Mouse (Mus musculus): ENCODE data around the gene Ccl17. TPM values are rescaled to one million over a fixed set of nuclear protein-coding genes. Genes with fewer than 3 reads are reported as not detected.

The Ccl17 gene
- total RNA-seq, 1 experiment: 5.1 TPM

DNA sequence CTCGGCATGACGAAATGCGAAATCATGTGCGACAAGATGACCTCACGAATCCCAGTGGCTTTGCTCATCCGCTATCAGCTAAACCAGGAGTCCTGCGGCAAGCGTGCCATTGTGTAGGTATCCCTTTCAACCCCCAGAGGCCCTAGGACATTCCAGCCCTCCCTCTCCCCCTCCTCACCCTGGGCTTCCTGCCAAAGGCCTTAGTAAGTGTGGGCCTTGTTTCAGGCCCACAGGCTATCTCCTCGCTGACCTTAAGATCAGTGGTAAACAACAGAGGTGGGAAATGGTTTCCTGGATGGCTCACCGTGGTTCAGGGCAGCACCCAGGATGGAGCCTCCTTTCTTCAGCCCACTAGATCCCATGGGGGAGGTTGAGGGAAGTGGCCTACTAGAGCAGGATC is 32.2 kb upstream of the Ccl17 start:
- DNase-seq (ENCODE audit: low read depth, low spot score): no peak

DNA sequence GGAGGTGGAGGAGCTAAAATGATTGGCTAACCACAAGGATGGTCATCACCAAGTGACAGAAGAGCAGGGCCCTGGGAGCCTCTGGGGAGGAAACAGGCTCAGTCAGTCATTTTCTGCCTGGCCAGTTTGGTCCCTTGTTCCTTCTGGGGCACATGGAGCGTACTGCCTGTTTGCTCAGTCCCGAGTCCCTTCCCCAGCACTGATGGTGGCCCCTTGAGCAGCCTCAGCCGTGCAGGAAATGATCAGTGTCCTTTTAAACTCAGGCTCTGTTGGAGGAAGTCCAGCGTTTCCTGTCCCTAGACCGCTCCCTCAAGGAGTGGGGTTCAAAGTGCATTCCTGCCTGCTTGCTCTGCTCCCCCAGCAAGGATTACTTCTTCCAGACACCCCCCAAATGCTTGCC is 31.8 kb upstream of the Ccl17 start:
- Histone ChIP-seq H3K27ac (ENCODE audit: insufficient read depth, low read depth, low read length, poor library complexity, severe bottlenecking) (no peak overlapping the region), H3K9me3 (ENCODE audit: control insufficient read depth, insufficient read depth, low read depth, low read length) (no peaks in the 10 kb centered on the region), H3K36me3 (ENCODE audit: control insufficient read depth, insufficient read depth, low read length, poor library complexity, severe bottlenecking) (no peaks in the 10 kb centered on the region), H3K4me1 (ENCODE audit: control insufficient read depth in 2 of 2, insufficient read depth in 2 of 2, low read length in 2 of 2, poor library complexity in 1 of 2) (peaks cover 0 to 10% of the 10 kb centered on the region in 2 experiments; a peak in 1 of 4 replicates), H3K4me3 (ENCODE audit: insufficient read depth in 1 of 2, low read depth in 1 of 2, low read length in 2 of 2, poor library complexity in 1 of 2, severe bottlenecking in 1 of 2) (no peak overlapping the region), H3K9ac (ENCODE audit: insufficient read depth, low read depth, low read length, poor library complexity, severe bottlenecking) (no peak overlapping the region)
- TF ChIP-seq ZNF384 (IDR thresholded peaks at IDR 0.05; ENCODE audit: low read depth, low read length) (no peak), ZC3H11A (IDR thresholded peaks at IDR 0.05; ENCODE audit: borderline replicate concordance, low read depth, low read length) (no peak), CHD2 (IDR thresholded peaks at IDR 0.05; ENCODE audit: low read depth, low read length) (no peak), HCFC1 (IDR thresholded peaks at IDR 0.05; ENCODE audit: borderline replicate concordance, insufficient read depth, low read length) (no peak), MAFK (IDR thresholded peaks at IDR 0.05; ENCODE audit: insufficient read depth, low read depth, low read length) (no peak)
- in situ Hi-C loops (cut with MboI; ENCODE audit: low sequenced_read_pairs in 2 of 2, unreplicated experiment in 2 of 2): no loop called here
- DNase-seq (ENCODE audit: low read depth, low spot score): no peak

More for the DNA sequence above, 32.2 kb upstream of the Ccl17 start:
- H3K36me3 ChIP-seq (ENCODE audit: control insufficient read depth, insufficient read depth, low read length, poor library complexity, severe bottlenecking): no peaks in the 10 kb centered on the region
- H3K4me1 ChIP-seq (ENCODE audit: control insufficient read depth in 2 of 2, insufficient read depth in 2 of 2, low read length in 2 of 2, poor library complexity in 1 of 2): peaks cover 0 to 10% of the 10 kb centered on the region in 2 experiments; a peak in 1 of 4 replicates
- in situ Hi-C loops (cut with MboI; ENCODE audit: low sequenced_read_pairs in 2 of 2, unreplicated experiment in 2 of 2): no loop called here
- H3K27ac ChIP-seq (ENCODE audit: insufficient read depth, low read depth, low read length, poor library complexity, severe bottlenecking): no peak overlapping the region
- H3K9ac ChIP-seq (ENCODE audit: insufficient read depth, low read depth, low read length, poor library complexity, severe bottlenecking): no peak overlapping the region
- TF ChIP-seq CHD2 (IDR thresholded peaks at IDR 0.05; ENCODE audit: low read depth, low read length) (no peak), ZNF384 (IDR thresholded peaks at IDR 0.05; ENCODE audit: low read depth, low read length) (no peak), ZC3H11A (IDR thresholded peaks at IDR 0.05; ENCODE audit: borderline replicate concordance, low read depth, low read length) (no peak), HCFC1 (IDR thresholded peaks at IDR 0.05; ENCODE audit: borderline replicate concordance, insufficient read depth, low read length) (no peak), MAFK (IDR thresholded peaks at IDR 0.05; ENCODE audit: insufficient read depth, low read depth, low read length) (no peak)
- no peak overlapping the region for H3K4me3 ChIP-seq (ENCODE audit: insufficient read depth in 1 of 2, low read depth in 1 of 2, low read length in 2 of 2, poor library complexity in 1 of 2, severe bottlenecking in 1 of 2)
- no peaks in the 10 kb centered on the region for H3K9me3 ChIP-seq (ENCODE audit: control insufficient read depth, insufficient read depth, low read depth, low read length)

DNA sequence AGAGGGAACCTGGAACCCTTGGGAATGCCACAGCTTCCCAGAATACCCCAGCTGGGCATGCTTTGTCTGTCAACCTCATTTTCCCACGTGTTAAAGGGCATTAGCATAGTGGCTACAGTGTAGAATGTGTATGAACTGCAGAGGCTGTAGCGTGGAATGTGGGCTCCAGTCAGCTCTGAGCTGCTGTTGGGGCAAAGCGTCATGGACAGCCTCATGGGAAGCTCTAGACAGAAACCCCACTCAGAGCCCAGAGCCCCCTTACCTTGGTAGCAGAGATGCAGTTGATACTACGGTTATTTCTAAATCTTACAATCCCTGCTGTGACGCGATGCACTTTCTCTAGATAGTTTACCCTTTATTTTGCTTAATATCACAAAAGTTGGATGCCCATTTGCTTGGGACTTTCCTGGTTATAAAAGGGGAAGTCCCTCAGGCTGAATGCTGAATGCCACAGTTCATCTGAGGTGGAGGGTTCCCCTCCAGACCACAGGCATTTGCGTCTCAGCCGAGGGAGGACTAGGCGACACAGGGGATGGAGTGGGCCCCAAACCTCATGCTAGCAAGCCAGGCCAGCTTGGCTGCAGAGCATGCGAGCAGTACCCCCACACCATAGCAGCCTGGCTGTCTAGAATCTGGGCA is 31.2 kb upstream of the Ccl17 start:
- no peak overlapping the region for H3K4me3 ChIP-seq (ENCODE audit: insufficient read depth in 1 of 2, low read depth in 1 of 2, low read length in 2 of 2, poor library complexity in 1 of 2, severe bottlenecking in 1 of 2)
- no peak for DNase-seq (ENCODE audit: low read depth, low spot score)
- H3K9ac ChIP-seq (ENCODE audit: insufficient read depth, low read depth, low read length, poor library complexity, severe bottlenecking): no peak overlapping the region
- H3K36me3 ChIP-seq (ENCODE audit: control insufficient read depth, insufficient read depth, low read length, poor library complexity, severe bottlenecking): no peaks in the 10 kb centered on the region
- in situ Hi-C loops (cut with MboI; ENCODE audit: low sequenced_read_pairs in 2 of 2, unreplicated experiment in 2 of 2): no loop called here
- H3K9me3 ChIP-seq (ENCODE audit: control insufficient read depth, insufficient read depth, low read depth, low read length): no peaks in the 10 kb centered on the region
- no peak overlapping the region for H3K27ac ChIP-seq (ENCODE audit: insufficient read depth, low read depth, low read length, poor library complexity, severe bottlenecking)
- H3K4me1 ChIP-seq (ENCODE audit: control insufficient read depth in 2 of 2, insufficient read depth in 2 of 2, low read length in 2 of 2, poor library complexity in 1 of 2): peaks cover 0 to 10% of the 10 kb centered on the region in 2 experiments; a peak in 1 of 4 replicates
- TF ChIP-seq ZNF384 (IDR thresholded peaks at IDR 0.05; ENCODE audit: low read depth, low read length): no peak

DNA sequence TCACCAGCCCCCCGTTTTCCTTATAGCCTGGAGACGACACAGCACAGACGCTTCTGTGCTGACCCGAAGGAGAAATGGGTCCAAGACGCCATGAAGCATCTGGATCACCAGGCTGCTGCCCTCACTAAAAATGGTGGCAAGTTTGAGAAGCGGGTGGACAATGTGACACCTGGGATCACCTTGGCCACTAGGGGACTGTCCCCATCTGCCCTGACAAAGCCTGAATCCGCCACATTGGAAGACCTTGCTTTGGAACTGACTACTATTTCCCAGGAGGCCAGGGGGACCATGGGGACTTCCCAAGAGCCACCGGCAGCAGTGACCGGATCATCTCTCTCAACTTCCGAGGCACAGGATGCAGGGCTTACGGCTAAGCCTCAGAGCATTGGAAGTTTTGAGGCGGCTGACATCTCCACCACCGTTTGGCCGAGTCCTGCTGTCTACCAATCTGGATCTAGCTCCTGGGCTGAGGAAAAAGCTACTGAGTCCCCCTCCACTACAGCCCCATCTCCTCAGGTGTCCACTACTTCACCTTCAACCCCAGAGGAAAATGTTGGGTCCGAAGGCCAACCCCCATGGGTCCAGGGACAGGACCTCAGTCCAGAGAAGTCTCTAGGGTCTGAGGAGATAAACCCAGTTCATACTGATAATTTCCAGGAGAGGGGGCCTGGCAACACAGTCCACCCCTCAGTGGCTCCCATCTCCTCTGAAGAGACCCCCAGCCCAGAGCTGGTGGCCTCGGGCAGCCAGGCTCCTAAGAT is 30.5 kb upstream of the Ccl17 start:
- H3K9me3 ChIP-seq (ENCODE audit: control insufficient read depth, insufficient read depth, low read depth, low read length): no peaks in the 10 kb centered on the region
- no peak for TF ChIP-seq ZNF384 (IDR thresholded peaks at IDR 0.05; ENCODE audit: low read depth, low read length)
- H3K4me1 ChIP-seq (ENCODE audit: control insufficient read depth in 2 of 2, insufficient read depth in 2 of 2, low read length in 2 of 2, poor library complexity in 1 of 2): peaks cover 0 to 10% of the 10 kb centered on the region in 2 experiments; a peak in 1 of 4 replicates
- no peaks in the 10 kb centered on the region for H3K36me3 ChIP-seq (ENCODE audit: control insufficient read depth, insufficient read depth, low read length, poor library complexity, severe bottlenecking)
- no peak overlapping the region for H3K27ac ChIP-seq (ENCODE audit: insufficient read depth, low read depth, low read length, poor library complexity, severe bottlenecking)
- DNase-seq (ENCODE audit: low read depth, low spot score): no peak
- in situ Hi-C loops (cut with MboI; ENCODE audit: low sequenced_read_pairs in 2 of 2, unreplicated experiment in 2 of 2): no loop called here
- H3K9ac ChIP-seq (ENCODE audit: insufficient read depth, low read depth, low read length, poor library complexity, severe bottlenecking): no peak overlapping the region
- no peak overlapping the region for H3K4me3 ChIP-seq (ENCODE audit: insufficient read depth in 1 of 2, low read depth in 1 of 2, low read length in 2 of 2, poor library complexity in 1 of 2, severe bottlenecking in 1 of 2)
